Mouse (Mus musculus) C2C12 (cell line): Measurements from ENCODE around the gene Axin2.

Experiments used
- CTCF ChIP-seq: IDR thresholded peaks from one replicate; pipeline ENCODE4 v1.5.1; 2011; ENCODE audit not compliant: control insufficient read depth, insufficient read depth, insufficient read length
- MAX ChIP-seq: IDR thresholded peaks from one replicate; pipeline ENCODE4 v1.6.1; 2011; ENCODE audit warnings: mild to moderate bottlenecking, control low read depth

DNA sequence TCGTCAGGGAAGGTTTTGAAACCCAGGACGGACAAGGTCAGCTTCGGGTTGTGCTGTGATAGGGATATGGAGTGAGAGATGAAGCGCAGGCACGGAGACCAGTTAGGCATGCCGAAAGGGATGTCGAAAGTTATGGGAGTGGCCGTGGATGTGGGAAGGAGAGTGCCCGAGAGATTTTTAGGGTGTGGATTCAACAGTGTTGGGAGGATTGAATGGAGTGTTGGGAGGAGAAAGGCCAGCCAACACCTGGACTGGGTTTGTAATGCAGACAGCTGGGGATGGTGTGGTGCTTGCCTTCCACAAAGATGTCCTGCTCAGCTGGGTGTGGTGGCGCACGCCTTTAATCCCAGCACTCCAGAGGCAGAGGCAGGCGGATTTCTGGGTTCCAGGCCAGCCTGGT is 8.0 kb upstream of the Axin2 start:
- TF ChIP-seq CTCF (no peak), MAX (no peak)
